ENCODE assay signal across 13 mouse cellular contexts in the genomic region with DNA sequence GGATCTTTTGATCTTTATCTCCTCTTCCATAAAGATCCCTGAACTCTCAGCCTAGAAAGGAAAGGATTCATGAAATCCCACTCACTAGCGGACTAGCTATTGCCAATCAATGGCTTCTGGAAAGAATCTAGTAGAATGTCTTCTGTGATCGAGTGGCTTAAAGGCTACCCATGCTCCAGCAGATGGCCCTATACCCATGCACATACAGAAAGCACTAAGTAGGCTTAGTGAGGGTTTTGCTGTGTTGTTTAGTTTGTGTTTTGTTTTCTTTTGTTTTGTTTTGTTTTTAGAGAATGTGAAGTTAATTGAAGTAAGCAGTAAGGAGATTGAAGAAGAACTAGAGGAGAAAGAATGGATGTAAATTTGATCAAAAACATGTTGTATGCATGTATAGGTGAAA.
DNase-seq lines count a peak whose midpoint lies in the region; ATAC-seq and TF ChIP-seq lines count a peak whose summit lies in the region.
"Had no signal": no experiment of that assay in that cellular context is flagged by ENCODE, and none has a peak within 500 bp of the region (broad histone marks: within the 10 kb centered on the region; RNA-seq: fewer than 3 reads in every experiment).

No protein-coding gene starts in this region.

- intact Hi-C loops in heart, adult 2 months (cut with DNase I), result loop anchor here (2.0 to 10.0 kb wide), 2 partner anchors 16 to 740 kb away; no protein-coding TSS in a partner anchor

- no peak overlapping the region for H3K27ac ChIP-seq in heart, adult 2 months
- H3K27ac ChIP-seq in heart, embryonic 10.5 days, result no peak overlapping the region
- peak overlapping the region; percentile 32; the same call in 1 of the 2 replicates for H3K27ac ChIP-seq in layer of hippocampus, adult 2 months
- no peak overlapping the region for H3K27ac ChIP-seq in CH12.LX (ENCODE audit: insufficient read depth, low read depth)
- no peak overlapping the region for H3K27ac ChIP-seq in liver, embryonic 11.5 days (ENCODE audit: low read depth, low read length)
- H3K27ac ChIP-seq: limb, embryonic 15.5 days had no signal

- no peak overlapping the region for H3K4me3 ChIP-seq in heart, adult 2 months
- H3K4me3 ChIP-seq in heart, embryonic 10.5 days, result no peak overlapping the region
- H3K4me3 ChIP-seq in layer of hippocampus, adult 2 months, result no peak overlapping the region
- no peak overlapping the region for H3K4me3 ChIP-seq in CH12.LX (replicated peaks in 1 of 3; ENCODE audit: low read depth in 2 of 3, low read length in 2 of 3, poor library complexity in 1 of 3)
- no peak overlapping the region for H3K4me3 ChIP-seq in liver, embryonic 11.5 days (ENCODE audit: low read depth, low read length)
- H3K4me3 ChIP-seq: limb, embryonic 15.5 days had no signal

- no peaks in the 10 kb centered on the region for H3K4me1 ChIP-seq in heart, adult 2 months (ENCODE audit: control insufficient read depth, insufficient read depth, low read length)
- no peaks in the 10 kb centered on the region for H3K4me1 ChIP-seq in heart, embryonic 10.5 days
- H3K4me1 ChIP-seq in CH12.LX (ENCODE audit: control insufficient read depth in 1 of 2, insufficient read depth in 2 of 2), result peaks cover 0 to 9% of the 10 kb centered on the region in 2 experiments; a peak in 2 of 4 replicates
- H3K4me1 ChIP-seq in liver, embryonic 11.5 days (replicated peaks; ENCODE audit: control insufficient read depth, insufficient read depth, low read length), result no peaks in the 10 kb centered on the region
- H3K4me1 ChIP-seq: limb, embryonic 15.5 days had no signal

- no peaks in the 10 kb centered on the region for H3K9me3 ChIP-seq in heart, embryonic 10.5 days
- H3K9me3 ChIP-seq in CH12.LX (replicated peaks; ENCODE audit: low read length), result no peaks in the 10 kb centered on the region
- no peaks in the 10 kb centered on the region for H3K9me3 ChIP-seq in liver, embryonic 11.5 days (ENCODE audit: control insufficient read depth, low read length)
- H3K9me3 ChIP-seq: limb, embryonic 15.5 days had no signal

- dilution Hi-C loops in CH12.LX (cut with MboI; ENCODE audit: extremely low pct_ligation_motif_present, extremely low pct_unique_long_range_greater_than_20kb, low sequenced_read_pairs), result no loop called here

- no peak overlapping the region for H3K4me2 ChIP-seq in CH12.LX (ENCODE audit: insufficient read depth, low read depth, poor library complexity, severe bottlenecking)
- H3K4me2 ChIP-seq in liver, embryonic 11.5 days, result no peak overlapping the region
- H3K4me2 ChIP-seq: limb, embryonic 15.5 days had no signal

- no peaks in the 10 kb centered on the region for H3K79me2 ChIP-seq in heart, adult 2 months (replicated peaks; ENCODE audit: control insufficient read depth, insufficient read depth, low read length)
- no peaks in the 10 kb centered on the region for H3K79me2 ChIP-seq in CH12.LX (replicated peaks; ENCODE audit: control insufficient read depth, extremely low read depth, insufficient read depth, poor library complexity, severe bottlenecking)

- no peak for TF ChIP-seq POLR2A in heart, adult 2 months (IDR thresholded peaks at IDR 0.05; ENCODE audit: insufficient read depth, low read depth, low read length)
- no peak for TF ChIP-seq POLR2A in CH12.LX (IDR thresholded peaks at IDR 0.05; ENCODE audit: low read depth, low read length)

- WGBS in heart, adult 2 months, result 81% methylated on average over 2 of the region's 2 CpGs
- WGBS in heart, embryonic 10.5 days, result 87% methylated on average over 2 of the region's 2 CpGs
- 87% methylated on average over 2 of the region's 2 CpGs for WGBS in liver, embryonic 11.5 days

- H3K9ac ChIP-seq in heart, adult 2 months (ENCODE audit: low read depth, low read length), result no peak overlapping the region
- no peak overlapping the region for H3K9ac ChIP-seq in CH12.LX (ENCODE audit: insufficient read depth, low read depth)
- H3K9ac ChIP-seq in liver, embryonic 11.5 days (ENCODE audit: low read depth, low read length), result no peak overlapping the region
- H3K9ac ChIP-seq: limb, embryonic 15.5 days had no signal

- peak; percentile 80 for TF ChIP-seq CTCF in heart, adult 2 months (IDR thresholded peaks at IDR 0.05)
- peak; percentile 68 for TF ChIP-seq CTCF in layer of hippocampus, adult 2 months (conservative IDR thresholded peaks at IDR 0.05)
- peak in 1 of 2 experiments; percentile 74; a peak in 2 of 4 replicates for TF ChIP-seq CTCF in CH12.LX (conservative IDR thresholded peaks at IDR 0.05 in 1 of 2, IDR thresholded peaks at IDR 0.05 in 1 of 2; ENCODE audit: low read depth in 2 of 2, low read length in 2 of 2)

- H3K36me3 ChIP-seq in heart, adult 2 months (ENCODE audit: control insufficient read depth, insufficient read depth, low read length), result no peaks in the 10 kb centered on the region
- no peaks in the 10 kb centered on the region for H3K36me3 ChIP-seq in heart, embryonic 10.5 days
- no peaks in the 10 kb centered on the region for H3K36me3 ChIP-seq in CH12.LX (replicated peaks in 1 of 2; ENCODE audit: control insufficient read depth in 1 of 2, insufficient read depth in 1 of 2, low read length in 1 of 2)
- no peaks in the 10 kb centered on the region for H3K36me3 ChIP-seq in liver, embryonic 11.5 days (ENCODE audit: control insufficient read depth, insufficient read depth, low read length)
- H3K36me3 ChIP-seq: G1E; limb, embryonic 15.5 days had no signal

- H3K27me3 ChIP-seq in heart, adult 2 months (ENCODE audit: control insufficient read depth, insufficient read depth, low read length), result no peaks in the 10 kb centered on the region
- no peaks in the 10 kb centered on the region for H3K27me3 ChIP-seq in heart, embryonic 10.5 days (ENCODE audit: insufficient read depth, poor library complexity, severe bottlenecking)
- H3K27me3 ChIP-seq in CH12.LX (replicated peaks), result no peaks in the 10 kb centered on the region
- H3K27me3 ChIP-seq in liver, embryonic 11.5 days (replicated peaks; ENCODE audit: control insufficient read depth, insufficient read depth, low read length), result no peaks in the 10 kb centered on the region
- H3K27me3 ChIP-seq: limb, embryonic 15.5 days had no signal

- TF ChIP-seq EP300 in heart, adult 2 months (IDR thresholded peaks at IDR 0.05; ENCODE audit: insufficient read depth, low read depth, low read length), result no peak
- no peak for TF ChIP-seq EP300 in CH12.LX (IDR thresholded peaks at IDR 0.05; ENCODE audit: low read length)

- in situ Hi-C loops in CH12.LX (cut with MboI; ENCODE audit: low pct_ligation_motif_present, low pct_unique_long_range_greater_than_20kb, low sequenced_read_pairs), result no loop called here

- no peak for DNase-seq in heart, adult 2 months
- no peak for DNase-seq in heart, embryonic 10.5 days (ENCODE audit: low spot score)
- DNase-seq in layer of hippocampus, adult 2 months (ENCODE audit: low spot score in 2 of 2), result no peak
- no peak for DNase-seq in layer of hippocampus, adult 9-10 months (ENCODE audit: low spot score)
- DNase-seq in CH12.LX (ENCODE audit: extremely low read depth), result peak; percentile 21
- DNase-seq in liver, embryonic 11.5 days (ENCODE audit: low spot score), result no peak
- DNase-seq: adrenal gland, adult 8-10 months; gastrocnemius, postnatal 10 days; right cerebral cortex, postnatal 14 days had no signal

- ATAC-seq in hematopoietic stem cell, adult 5-6 weeks (replicated peaks in 1 of 2; ENCODE audit: insufficient read depth in 1 of 2, low FRiP score in 2 of 2, low TSS enrichment in 1 of 2, low read depth in 1 of 2, poor library complexity in 2 of 2, severe bottlenecking in 2 of 2), result peak; percentile 71 to 78; a peak in 3 of 4 replicates
- no peak for ATAC-seq in erythroid progenitor cell, adult 5-6 weeks (replicated peaks; ENCODE audit: low FRiP score, poor library complexity, severe bottlenecking)
- ATAC-seq in liver, embryonic 11.5 days (replicated peaks; ENCODE audit: low FRiP score), result no peak

- peak; percentile 81 for TF ChIP-seq RAD21 in CH12.LX (IDR thresholded peaks at IDR 0.05; ENCODE audit: low read depth, low read length)

TF ChIP-seq in CH12.LX, 34 proteins besides CTCF, POLR2A, EP300 and RAD21:
- no peak for TF ChIP-seq MAX (IDR thresholded peaks at IDR 0.05; ENCODE audit: low read length)
- peak; percentile 65; the same call in 1 of the 2 replicates for TF ChIP-seq ZKSCAN1 (IDR thresholded peaks at IDR 0.05; ENCODE audit: borderline replicate concordance, low read depth, low read length)
- TF ChIP-seq TBP (conservative IDR thresholded peaks at IDR 0.05; ENCODE audit: low read depth, low read length), result no peak
- no peak for TF ChIP-seq POLR2AphosphoS2 (IDR thresholded peaks at IDR 0.05; ENCODE audit: low read depth, low read length)
- TF ChIP-seq SMC3 (IDR thresholded peaks at IDR 0.05; ENCODE audit: low read depth, low read length), result peak; percentile 86
- no peak for TF ChIP-seq ELF1 (IDR thresholded peaks at IDR 0.05; ENCODE audit: low read depth, low read length)
- no peak for TF ChIP-seq E2F4 (IDR thresholded peaks at IDR 0.05; ENCODE audit: insufficient replicate concordance, low read depth, low read length)
- TF ChIP-seq ZC3H11A (IDR thresholded peaks at IDR 0.05; ENCODE audit: low read depth, low read length), result peak; percentile 43; the same call in 1 of the 2 replicates
TF ChIP-seq in CH12.LX: peak in this region for 3.

Comparison
In these comparisons a context has a peak if more than half of its experiments do, and no peak if none do; other contexts are left out.
1. ATAC-seq: peak in hematopoietic stem cell, adult 5-6 weeks (2 of 2); none in erythroid progenitor cell, adult 5-6 weeks (single experiment) and liver, embryonic 11.5 days (single experiment).